Mouse (Mus musculus): Measurements from ENCODE around the gene Stub1. TPM values are rescaled to one million over a fixed set of nuclear protein-coding genes. Genes with fewer than 3 reads are reported as not detected.

Stub1 gene
- polyA plus RNA-seq, 1 experiment from 2014 or later: 283 TPM

GRCm38 (mm10) chr17:25866172-25866571, 33.0 kb upstream of the Stub1 start:
- no peaks in the 10 kb centered on the region for H3K36me3 ChIP-seq
- no peak overlapping the region for H3K9ac ChIP-seq (replicated peaks)
- H3K4me3 ChIP-seq: no peak overlapping the region
- no peak for ATAC-seq (ENCODE audit: low FRiP score, low read depth)
- 93% methylated on average over 3 of the region's 3 CpGs for WGBS
- H3K27ac ChIP-seq (replicated peaks): no peak overlapping the region
- H3K9me3 ChIP-seq: no peaks in the 10 kb centered on the region
- H3K4me1 ChIP-seq: peaks cover 23% of the 10 kb centered on the region
- no peak overlapping the region for H3K4me2 ChIP-seq (replicated peaks)
- peaks cover 10% of the 10 kb centered on the region for H3K27me3 ChIP-seq

DNA sequence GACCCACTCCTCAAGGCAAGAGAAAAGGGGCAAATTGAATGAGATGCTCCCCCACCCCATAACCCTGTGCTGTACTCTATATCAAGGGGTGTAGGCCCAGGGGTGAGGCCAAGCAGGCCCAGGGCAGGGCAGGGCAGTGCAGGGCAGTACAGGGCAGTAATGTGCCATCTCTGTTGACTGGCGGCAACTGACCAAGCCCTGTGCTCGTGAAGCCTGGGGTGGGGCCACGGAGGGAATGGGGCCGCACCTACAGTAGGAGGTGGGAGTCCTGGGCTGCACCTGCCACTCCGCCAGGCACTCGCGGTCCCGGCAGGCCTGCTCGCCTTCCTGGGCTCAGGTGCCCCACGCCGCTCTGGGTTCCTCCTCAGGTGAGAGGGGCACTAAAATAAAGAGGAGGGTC, 32.1 kb upstream of the Stub1 start:
- Histone ChIP-seq H3K36me3 (no peaks in the 10 kb centered on the region), H3K4me3 (no peak overlapping the region), H3K27ac (replicated peaks) (no peak overlapping the region), H3K27me3 (peaks cover 10% of the 10 kb centered on the region), H3K4me2 (replicated peaks) (no peak overlapping the region), H3K9ac (replicated peaks) (no peak overlapping the region), H3K4me1 (peaks cover 30% of the 10 kb centered on the region), H3K9me3 (no peaks in the 10 kb centered on the region)
- ATAC-seq (ENCODE audit: low FRiP score, low read depth): no peak
- WGBS: 85% methylated on average over 11 of the region's 11 CpGs

GRCm38 (mm10) chr17:25864311-25864710, 31.1 kb upstream of the Stub1 start:
- H3K4me1 ChIP-seq: peaks cover 35% of the 10 kb centered on the region
- peaks cover 10% of the 10 kb centered on the region for H3K27me3 ChIP-seq
- 96% methylated on average over 14 of the region's 14 CpGs for WGBS
- H3K4me3 ChIP-seq: no peak overlapping the region
- no peak overlapping the region for H3K27ac ChIP-seq (replicated peaks)
- ATAC-seq (ENCODE audit: low FRiP score, low read depth): no peak
- no peaks in the 10 kb centered on the region for H3K36me3 ChIP-seq
- H3K9ac ChIP-seq (replicated peaks): no peak overlapping the region
- H3K4me2 ChIP-seq (replicated peaks): no peak overlapping the region
- H3K9me3 ChIP-seq: no peaks in the 10 kb centered on the region

- no peak overlapping the region for H3K9ac ChIP-seq (replicated peaks)
- H3K4me1 ChIP-seq: peaks cover 30% of the 10 kb centered on the region
- no peak overlapping the region for H3K4me2 ChIP-seq (replicated peaks)
- H3K9me3 ChIP-seq: no peaks in the 10 kb centered on the region
- no peak for ATAC-seq (ENCODE audit: low FRiP score, low read depth)
- H3K36me3 ChIP-seq: no peaks in the 10 kb centered on the region
- H3K27me3 ChIP-seq: peaks cover 10% of the 10 kb centered on the region
- H3K27ac ChIP-seq (replicated peaks): no peak overlapping the region
- no peak overlapping the region for H3K4me3 ChIP-seq
- WGBS: 91% methylated on average over 6 of the region's 6 CpGs
These were observed 30.5 kb upstream of the Stub1 start for GRCm38 (mm10) chr17:25863681-25864080.

- Histone ChIP-seq H3K9me3 (no peaks in the 10 kb centered on the region), H3K4me3 (peak overlapping the region; percentile 57), H3K27ac (replicated peaks) (peak overlapping the region; percentile 86), H3K9ac (replicated peaks) (peak overlapping the region; percentile 88), H3K27me3 (no peaks in the 10 kb centered on the region; the same call in 1 of the 2 replicates), H3K4me1 (peaks cover 18% of the 10 kb centered on the region), H3K4me2 (replicated peaks) (peak overlapping the region; percentile 91), H3K36me3 (no peaks in the 10 kb centered on the region)
- ATAC-seq (ENCODE audit: low FRiP score, low read depth): peak; percentile 59
- 6% methylated on average over 6 of the region's 6 CpGs for WGBS
These were observed 28.8 kb upstream of the Stub1 start for GRCm38 (mm10) chr17:25861704-25862612.

DNA sequence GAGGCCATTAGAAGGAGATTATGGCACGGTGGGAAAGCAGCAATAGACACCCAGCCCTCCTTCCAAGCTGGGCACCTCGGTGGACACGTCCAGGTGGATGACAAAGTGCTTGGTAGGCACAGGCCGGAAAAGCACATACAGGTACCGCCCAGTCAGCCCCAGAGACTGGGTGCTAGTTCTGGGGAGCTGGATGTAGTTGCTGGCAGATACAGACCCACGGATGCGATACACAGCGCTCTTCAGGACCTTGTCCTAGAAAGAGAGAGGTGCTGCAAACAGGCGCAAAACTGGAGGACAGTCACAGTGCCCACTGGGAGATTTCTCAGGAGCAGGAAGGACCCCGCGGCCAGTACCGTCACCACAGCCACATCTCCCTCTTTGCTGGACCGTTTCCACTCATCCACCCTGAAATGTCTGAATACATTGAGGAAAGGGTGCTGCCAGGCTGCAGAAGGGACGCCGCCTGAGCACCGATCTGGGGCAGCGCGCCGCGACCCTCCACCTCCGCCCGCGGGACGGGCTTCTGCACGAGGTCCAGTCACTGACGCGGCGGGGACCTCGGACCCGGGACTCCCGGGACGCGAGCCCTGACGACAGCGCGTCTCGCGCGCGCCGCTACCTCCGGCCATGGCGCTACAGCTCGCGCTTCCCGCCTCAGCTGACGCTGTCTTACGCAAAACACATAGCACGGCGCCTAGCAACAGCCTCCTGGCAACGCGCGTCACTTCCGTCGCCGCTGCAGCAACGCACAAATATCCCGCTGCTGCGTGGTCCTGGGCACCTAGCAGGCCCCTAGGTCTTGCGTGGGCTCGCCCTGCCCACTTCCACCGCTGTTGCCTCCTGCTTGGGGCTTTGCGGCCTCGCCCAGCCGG, 27.9 kb upstream of the Stub1 start, which contains the start of gene Wdr90:
Gene Wdr90, minus strand, starts transcription at position 670 of the 872 bp plus-strand sequence.
- Histone ChIP-seq H3K4me2 (replicated peaks) (peak within 1 kb of the TSS; percentile 91), H3K36me3 (peaks cover 4% of the 10 kb centered on the region; the same call in 1 of the 2 replicates), H3K4me3 (peak within 1 kb of the TSS; percentile 57), H3K9ac (replicated peaks) (peak within 1 kb of the TSS; percentile 88), H3K9me3 (no peaks in the 10 kb centered on the region), H3K27me3 (no peaks in the 10 kb centered on the region; the same call in 1 of the 2 replicates), H3K27ac (replicated peaks) (peak within 1 kb of the TSS; percentile 86), H3K4me1 (peaks cover 18% of the 10 kb centered on the region)
- ATAC-seq (ENCODE audit: low FRiP score, low read depth): peak; percentile 94
- WGBS: 3% methylated on average over 65 of the region's 65 CpGs

GRCm38 (mm10) chr17:25860229-25860628, 27.0 kb upstream of the Stub1 start:
- Histone ChIP-seq H3K4me1 (peaks cover 18% of the 10 kb centered on the region), H3K9ac (replicated peaks) (peak overlapping the region; percentile 88; the same call in 1 of the 2 replicates), H3K9me3 (no peaks in the 10 kb centered on the region), H3K27me3 (no peaks in the 10 kb centered on the region), H3K4me3 (peak overlapping the region; percentile 57), H3K27ac (replicated peaks) (0 out of 2 replicates have a peak overlapping the region, but pooled peaks have one; percentile 86), H3K4me2 (replicated peaks) (peak overlapping the region; percentile 91), H3K36me3 (peaks cover 11% of the 10 kb centered on the region)
- no peak for ATAC-seq (ENCODE audit: low FRiP score, low read depth)
- WGBS: 82% methylated on average over 6 of the region's 6 CpGs

GRCm38 (mm10) chr17:25844396-25844901, 11.2 kb upstream of the Stub1 start, which contains the start of gene Rhot2:
Rhot2 (minus strand) TSS chr17:25844851.
- WGBS: 3% methylated on average over 19 of the region's 21 CpGs
- Histone ChIP-seq H3K9me3 (no peaks in the 10 kb centered on the region), H3K4me2 (replicated peaks) (peak within 1 kb of the TSS; percentile 89), H3K27me3 (no peaks in the 10 kb centered on the region), H3K4me3 (peak within 1 kb of the TSS; percentile 88), H3K36me3 (peaks cover 53% of the 10 kb centered on the region), H3K9ac (replicated peaks) (peak within 1 kb of the TSS; percentile 84), H3K27ac (replicated peaks) (peak within 1 kb of the TSS; percentile 60), H3K4me1 (peaks cover 19% of the 10 kb centered on the region)
- peak; percentile 90 for ATAC-seq (ENCODE audit: low FRiP score, low read depth)

- Histone ChIP-seq H3K4me3 (peak overlapping the region; percentile 88), H3K4me2 (replicated peaks) (peak overlapping the region; percentile 89), H3K9me3 (no peaks in the 10 kb centered on the region), H3K9ac (replicated peaks) (peak overlapping the region; percentile 84), H3K4me1 (peaks cover 20% of the 10 kb centered on the region), H3K36me3 (peaks cover 59% of the 10 kb centered on the region), H3K27me3 (no peaks in the 10 kb centered on the region), H3K27ac (replicated peaks) (peak overlapping the region; percentile 60)
- no peak; the same call in 1 of the 2 replicates for ATAC-seq (ENCODE audit: low FRiP score, low read depth)
- WGBS: 3% methylated on average over 36 of the region's 38 CpGs
These were observed 10.6 kb upstream of the Stub1 start for GRCm38 (mm10) chr17:25843636-25844395.

- peak overlapping the region; percentile 84 for H3K9ac ChIP-seq (replicated peaks)
- H3K27me3 ChIP-seq: no peaks in the 10 kb centered on the region
- H3K4me2 ChIP-seq (replicated peaks): peak overlapping the region; percentile 89
- no peaks in the 10 kb centered on the region for H3K9me3 ChIP-seq
- H3K4me3 ChIP-seq: peak overlapping the region; percentile 88
- no peak for ATAC-seq (ENCODE audit: low FRiP score, low read depth)
- WGBS: 93% methylated on average over 4 of the region's 4 CpGs
- peaks cover 23% of the 10 kb centered on the region for H3K4me1 ChIP-seq
- no peak overlapping the region for H3K27ac ChIP-seq (replicated peaks)
- H3K36me3 ChIP-seq: peaks cover 58% of the 10 kb centered on the region
These were observed 9.9 kb upstream of the Stub1 start for GRCm38 (mm10) chr17:25843122-25843521.

DNA sequence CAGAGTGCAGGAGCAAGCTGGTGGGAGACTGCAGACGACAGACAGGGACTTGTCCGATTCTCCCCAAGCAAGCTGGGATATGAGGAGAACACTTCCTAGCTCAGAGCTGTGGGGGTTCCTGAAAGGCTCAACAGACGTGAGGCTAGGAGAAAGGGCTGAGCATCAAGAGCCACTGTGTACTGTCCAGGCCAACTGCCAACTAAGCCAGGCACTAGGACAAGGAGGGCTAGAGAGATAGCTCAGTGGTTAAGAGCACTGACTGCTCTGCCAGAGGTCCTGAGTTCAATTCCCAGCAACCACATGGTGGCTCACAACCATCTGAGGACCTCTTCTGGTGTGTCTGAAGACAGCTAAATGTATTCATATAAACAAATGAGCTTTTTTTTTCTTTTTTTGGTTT, 9.3 kb upstream of the Stub1 start:
- Histone ChIP-seq H3K4me2 (replicated peaks) (no peak overlapping the region), H3K27me3 (no peaks in the 10 kb centered on the region), H3K4me3 (no peak overlapping the region), H3K4me1 (peaks cover 29% of the 10 kb centered on the region), H3K9me3 (no peaks in the 10 kb centered on the region), H3K36me3 (peaks cover 54% of the 10 kb centered on the region), H3K27ac (replicated peaks) (no peak overlapping the region), H3K9ac (replicated peaks) (no peak overlapping the region)
- WGBS: 85% methylated on average over 3 of the region's 3 CpGs
- ATAC-seq (ENCODE audit: low FRiP score, low read depth): no peak

Data from midbrain, embryonic 12.5 days (tissue).